Mouse (Mus musculus): Measurements from ENCODE around the gene B3galt4.
"Not testable (repeated sequence)": the region's sequence is repeated elsewhere in the genome, so short reads cannot be mapped to it uniquely, and the experiment has no call there.

B3galt4 gene

GRCm38 (mm10) chr17:33951021-33951946, at the start of gene B3galt4:
TSS of gene B3galt4 (minus strand) at chr17:33951488.
- DNase-seq = peak; percentile 67

DNA sequence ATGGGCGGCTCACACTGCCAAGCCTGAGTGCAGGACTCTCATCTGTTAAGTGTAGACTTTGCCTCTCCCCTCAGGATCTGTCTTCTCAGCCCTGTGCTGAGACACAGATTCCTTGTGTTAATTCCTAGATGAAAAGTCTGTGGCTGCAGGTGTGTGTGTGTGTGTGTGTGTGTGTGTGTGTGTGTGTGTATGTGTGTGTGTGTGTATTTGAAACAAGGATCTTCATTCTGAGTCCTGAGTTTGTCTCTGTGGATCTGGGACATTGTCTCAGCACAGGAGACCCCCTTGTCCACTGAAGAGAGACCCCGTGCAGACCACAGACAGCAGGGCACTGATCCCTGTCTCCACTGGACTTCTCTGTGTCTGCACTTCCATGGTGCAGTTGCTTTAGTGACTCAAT, 49.5 kb upstream of the B3galt4 start:
- DNase-seq = not testable (repeated sequence)

DNA sequence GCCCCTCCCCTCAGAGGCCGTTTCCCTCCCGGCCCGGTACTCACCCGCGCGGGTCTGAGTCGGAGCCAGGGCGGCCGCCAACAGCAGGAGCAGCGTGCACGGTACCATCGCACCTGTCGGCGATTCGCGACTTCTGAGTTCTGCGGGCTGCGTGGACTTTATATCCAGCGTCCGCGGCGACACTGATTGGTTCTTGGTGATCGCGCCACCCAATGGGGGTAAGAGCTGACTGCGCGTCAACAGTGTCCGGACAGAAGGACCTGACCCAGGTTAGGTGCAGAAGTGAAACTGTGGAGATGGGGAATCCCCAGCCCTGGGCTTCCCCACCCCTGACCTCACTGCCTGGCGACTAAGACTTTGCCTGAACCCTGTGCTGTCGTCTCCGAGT, 48.9 kb upstream of the B3galt4 start, which contains the start of gene H2-K1:
H2-K1 (minus strand) TSS at position 198 of the 388 bp plus-strand sequence.
- peak; percentile 69 for DNase-seq

DNA sequence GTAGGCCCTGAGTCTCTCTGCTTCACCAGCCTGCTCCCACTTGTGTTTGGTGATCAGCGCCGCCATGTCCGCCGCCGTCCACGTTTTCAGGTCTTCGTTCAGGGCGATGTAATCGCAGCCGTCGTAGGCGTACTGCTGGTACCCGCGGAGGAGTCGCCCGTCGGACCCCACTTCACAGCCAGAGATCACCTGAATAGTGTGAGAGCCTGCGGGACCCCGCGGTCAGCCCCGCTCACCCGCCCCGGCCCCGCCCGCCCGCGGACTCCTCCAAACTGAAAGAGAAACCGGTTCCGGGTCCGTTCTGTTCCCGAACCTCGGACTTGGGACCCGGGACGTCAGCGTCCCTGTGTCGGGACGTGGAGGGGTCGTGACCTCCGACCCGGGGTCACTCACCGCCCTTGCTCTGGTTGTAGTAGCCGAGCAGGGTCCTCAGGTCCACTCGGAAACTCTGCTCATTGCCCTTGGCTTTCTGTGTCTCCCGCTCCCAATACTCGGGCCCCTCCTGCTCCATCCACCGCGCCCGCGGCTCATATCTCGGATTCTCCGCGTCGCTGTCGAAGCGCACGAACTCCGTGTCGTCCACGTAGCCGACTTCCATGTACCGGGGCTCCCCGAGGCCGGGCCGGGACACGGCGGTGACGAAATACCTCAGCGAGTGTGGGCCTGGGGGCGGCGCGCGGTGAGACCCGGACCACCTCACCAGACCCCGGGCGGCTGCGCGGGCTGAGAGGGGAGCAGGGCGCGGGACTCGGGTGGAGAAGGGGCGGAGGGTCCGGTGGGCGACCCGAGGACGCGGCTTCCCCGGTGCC, 48.3 kb upstream of the B3galt4 start:
- DNase-seq = no peak

- DNase-seq = not testable (repeated sequence)
These were observed 47.4 kb upstream of the B3galt4 start for GRCm38 (mm10) chr17:33998697-33999096.

DNA sequence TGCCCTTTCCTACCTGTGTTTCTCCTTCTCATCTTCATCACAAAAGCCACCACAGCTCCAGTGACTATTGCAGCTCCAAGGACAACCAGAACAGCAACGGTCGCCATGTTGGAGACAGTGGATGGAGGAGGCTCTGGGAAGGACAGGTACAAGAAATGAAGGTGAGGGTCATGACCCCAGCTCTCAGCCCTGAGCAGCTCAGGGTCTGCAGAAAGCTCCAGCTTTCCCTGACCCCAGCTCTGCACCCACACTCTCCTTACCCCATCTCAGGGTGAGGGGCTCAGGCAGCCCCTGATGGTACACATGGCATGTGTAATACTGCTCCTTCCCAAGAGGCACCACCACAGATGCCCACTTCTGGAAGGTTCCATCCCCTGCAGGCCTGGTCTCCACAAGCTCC, 45.7 kb upstream of the B3galt4 start:
- DNase-seq = not testable (repeated sequence)

- DNase-seq = no peak
These were observed 44.4 kb upstream of the B3galt4 start for GRCm38 (mm10) chr17:33995651-33996050.

GRCm38 (mm10) chr17:33994959-33995358, 43.7 kb upstream of the B3galt4 start:
- no peak for DNase-seq

- peak; percentile 67 for DNase-seq
These were observed 40.7 kb upstream of the B3galt4 start for GRCm38 (mm10) chr17:33991788-33992664.

- peak; percentile 81 for DNase-seq
These were observed 30.8 kb upstream of the B3galt4 start for GRCm38 (mm10) chr17:33982136-33982535.

- DNase-seq = peak; percentile 95
These were observed 30.1 kb upstream of the B3galt4 start for GRCm38 (mm10) chr17:33981192-33981909.

DNA sequence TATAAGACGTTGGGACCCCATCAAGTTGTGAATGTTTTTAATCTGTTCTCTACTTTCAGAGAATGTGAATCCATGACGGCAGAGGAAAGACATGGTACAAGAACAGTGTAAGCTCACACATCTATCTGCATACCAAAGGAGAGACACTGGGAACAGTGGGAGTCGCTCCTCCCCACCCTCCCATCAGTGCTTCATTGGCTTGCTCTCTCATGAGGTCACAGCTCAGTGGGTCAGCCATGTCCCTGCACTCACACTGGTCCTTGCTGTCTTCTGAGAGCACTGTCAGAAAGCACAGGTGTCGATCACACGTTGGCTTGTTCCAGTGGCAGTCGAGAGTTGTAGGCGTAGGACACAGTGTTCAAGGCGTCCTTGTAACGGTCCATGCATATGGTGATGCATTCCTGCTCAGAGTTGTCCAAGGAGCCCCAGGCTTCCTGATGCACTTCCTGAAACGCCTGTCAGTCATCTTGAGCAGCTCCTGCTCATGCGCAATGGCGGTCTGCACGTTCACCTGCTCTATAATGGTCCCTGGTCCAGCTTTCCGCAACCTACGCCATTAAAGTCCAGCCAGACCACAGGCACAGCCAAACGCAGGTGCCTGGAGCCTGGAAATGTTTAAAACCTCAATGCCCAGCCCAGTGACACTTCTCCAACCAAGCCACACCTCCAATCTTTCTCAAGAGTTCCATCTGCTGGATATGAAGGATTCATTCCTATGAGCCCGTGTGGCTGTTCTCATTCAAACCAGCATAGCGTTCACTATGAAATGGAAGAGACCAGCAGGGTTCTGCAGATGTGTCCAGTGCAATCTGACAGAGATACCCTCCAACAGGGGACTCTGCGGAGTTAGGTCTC, 29.1 kb upstream of the B3galt4 start:
- no peak for DNase-seq

DNA sequence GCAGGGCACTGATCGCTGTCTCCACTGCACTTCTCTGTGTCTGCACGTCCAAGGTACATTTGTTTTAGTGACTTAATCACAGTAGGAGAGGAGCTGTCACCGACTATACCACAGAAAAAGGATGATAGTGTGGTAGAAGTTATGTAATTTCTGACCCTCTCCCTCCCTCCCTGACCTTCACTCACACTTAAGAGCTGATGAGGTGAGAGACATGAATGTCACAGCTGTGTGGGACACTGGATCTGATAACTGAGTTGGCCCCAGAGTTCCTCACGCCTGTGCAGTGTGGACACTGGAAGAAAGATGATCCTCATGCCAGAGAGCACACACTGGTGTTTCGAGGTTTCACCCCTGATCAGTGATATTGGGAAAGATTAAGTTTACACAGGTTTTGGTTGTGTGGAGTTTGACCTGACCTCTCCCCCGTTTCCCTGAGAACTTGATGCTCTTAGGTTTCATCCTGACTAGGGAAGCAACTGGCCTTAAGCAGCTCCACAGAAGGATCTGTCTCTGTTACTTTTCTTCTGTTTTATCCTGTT, 28.3 kb upstream of the B3galt4 start:
- DNase-seq = no peak

DNA sequence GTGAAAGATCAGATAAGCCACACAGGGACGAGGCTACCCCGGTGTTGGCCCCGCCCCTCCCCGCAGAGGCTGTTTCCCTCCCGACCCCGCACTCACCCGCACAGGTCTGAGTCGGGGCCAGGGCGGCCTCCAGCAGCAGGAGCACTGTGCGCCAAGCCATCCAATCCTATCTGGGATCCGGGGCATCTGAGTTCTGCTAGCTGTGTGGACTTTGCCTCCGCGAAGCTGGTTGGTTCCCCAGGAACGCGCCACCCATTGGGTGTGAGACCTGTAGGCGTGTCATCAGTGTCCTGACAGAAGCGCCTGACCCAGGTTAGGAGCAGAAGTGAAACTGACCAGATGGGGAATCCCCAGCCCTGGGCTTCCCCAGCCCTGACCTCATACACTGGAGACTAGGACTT, 27.3 kb upstream of the B3galt4 start:
- DNase-seq = peak; percentile 88

DNA sequence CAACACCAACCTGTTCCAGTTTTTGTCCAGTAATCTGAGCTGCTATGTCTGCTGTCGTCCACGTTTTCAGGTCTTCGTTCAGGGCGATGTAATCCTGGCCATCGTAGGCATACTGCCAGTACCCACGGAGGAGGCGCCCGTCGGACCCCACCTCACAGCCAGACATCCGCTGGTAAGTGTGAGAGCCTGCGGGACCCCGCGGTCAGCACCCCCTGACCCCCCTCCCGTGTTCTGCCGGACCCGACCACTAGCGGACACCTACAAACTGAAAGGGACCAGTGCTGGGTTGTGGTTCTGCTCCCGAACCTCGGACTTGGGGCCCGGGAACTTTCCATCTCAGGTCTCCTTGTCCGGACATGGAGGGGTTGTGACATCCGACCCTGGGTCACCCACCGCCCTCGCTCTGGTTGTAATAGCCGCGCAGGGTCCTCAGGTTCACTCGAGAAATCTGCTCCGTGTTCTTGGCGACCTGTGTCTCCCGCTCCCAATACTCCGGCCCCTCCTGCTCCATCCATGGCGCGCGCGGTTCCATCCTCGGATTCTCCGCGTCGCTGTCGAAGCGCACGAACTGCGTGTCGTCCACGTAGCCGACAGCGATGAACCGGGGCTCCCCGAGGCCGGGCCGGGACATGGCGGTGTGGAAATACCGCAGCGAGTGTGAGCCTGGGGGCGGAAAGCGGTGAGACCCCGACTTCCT, 26.7 kb upstream of the B3galt4 start:
- DNase-seq = peak; percentile 36

GRCm38 (mm10) chr17:33973572-33973971, 22.3 kb upstream of the B3galt4 start:
- no peak for DNase-seq

- DNase-seq = no peak
These were observed 21.4 kb upstream of the B3galt4 start for GRCm38 (mm10) chr17:33972691-33973090.

DNA sequence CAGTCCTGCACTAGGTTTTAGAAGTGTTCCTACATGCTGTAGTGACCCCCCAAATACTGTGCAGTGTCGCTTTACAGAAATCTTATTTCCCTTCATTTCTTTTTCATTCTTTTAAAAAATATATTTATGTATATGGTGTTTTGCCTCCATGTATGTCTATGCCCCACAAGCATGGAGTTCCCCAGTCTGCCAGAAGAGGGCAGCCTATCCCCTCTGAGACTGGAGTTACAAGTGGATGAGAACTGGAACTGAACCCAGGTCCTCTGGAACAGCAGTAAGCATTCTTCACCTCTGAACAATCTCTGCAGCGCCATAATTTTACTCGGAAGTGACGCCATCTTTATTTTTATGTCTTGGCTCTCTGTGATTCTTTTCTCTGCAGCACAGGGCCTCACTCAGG, 18.1 kb upstream of the B3galt4 start:
- DNase-seq = no peak

DNA sequence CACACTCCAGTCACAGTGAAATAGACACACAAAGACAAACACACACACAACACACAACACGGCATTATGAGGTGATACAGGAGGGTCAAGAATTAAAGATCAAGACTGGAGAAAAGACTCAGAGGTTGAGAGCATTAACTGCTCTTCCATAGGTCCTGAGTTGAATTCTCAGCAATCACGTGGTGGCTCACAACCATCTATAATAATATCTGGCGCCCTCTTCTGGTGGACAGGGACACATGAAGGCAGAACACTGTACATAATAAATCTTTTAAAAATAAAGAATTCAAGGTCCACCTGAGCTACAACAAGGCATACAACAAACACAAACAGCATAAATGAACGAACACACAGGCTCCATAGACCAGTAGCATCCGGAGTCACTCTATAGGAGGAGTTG, 17.6 kb upstream of the B3galt4 start:
- DNase-seq = no peak

DNA sequence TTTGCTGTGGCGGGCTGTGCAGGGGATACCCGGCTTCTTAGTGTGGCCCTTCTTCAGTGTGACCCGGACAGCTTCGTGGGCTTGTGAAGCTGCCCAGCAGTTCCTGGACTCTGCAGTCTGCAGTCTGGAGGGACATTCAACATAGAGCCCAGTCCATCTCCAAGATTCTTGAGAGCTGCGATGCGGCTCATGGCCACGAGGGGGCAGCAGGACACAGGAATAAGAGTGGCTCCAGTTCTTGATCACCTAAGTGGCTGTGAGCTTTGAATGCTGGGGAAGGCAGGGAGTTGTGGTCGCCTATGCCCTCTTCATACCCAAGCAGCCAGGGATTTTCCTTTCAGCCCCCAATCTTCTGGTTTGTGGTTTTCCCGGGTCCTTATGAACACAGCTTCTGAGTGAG, 17.2 kb upstream of the B3galt4 start:
- DNase-seq = peak; percentile 82

Measured in cerebellum, adult 9-10 months (tissue).